Mouse (Mus musculus) heart, adult 2 months (tissue): Measurements from ENCODE around the gene Smo. TPM values are rescaled to one million over a fixed set of nuclear protein-coding genes. Genes with fewer than 3 reads are reported as not detected.

Experiments used
- DNase-seq, 2 experiments: peaks; one replicate each; pipeline ENCODE4 v3.0.0; 2021
- H3K27ac ChIP-seq: fragments of 200-600 bp; 2 replicates; pipeline ENCODE4 v1.8.1; 2022
- H3K27me3 ChIP-seq: fragments of 200-500 bp; 2 replicates; pipeline ENCODE4 v1.6.1; 2012; ENCODE audit warnings: mild to moderate bottlenecking, low read length, inconsistent platforms, mixed read lengths; ENCODE audit not compliant: control insufficient read depth, insufficient read depth
- H3K36me3 ChIP-seq: fragments of 200-500 bp; 2 replicates; pipeline ENCODE4 v1.6.1; 2012; ENCODE audit warnings: low read length, inconsistent platforms; ENCODE audit not compliant: control insufficient read depth, insufficient read depth
- H3K4me1 ChIP-seq: fragments of 200-500 bp; 2 replicates; pipeline ENCODE4 v1.6.1; 2011; ENCODE audit warnings: low read length; ENCODE audit not compliant: control insufficient read depth, insufficient read depth
- H3K4me3 ChIP-seq: fragments of 200-600 bp; 2 replicates; pipeline ENCODE4 v1.8.1; 2022
- H3K79me2 ChIP-seq: fragments of 200-500 bp; replicated peaks from 2 replicates; pipeline ENCODE4 v1.6.1; 2012; ENCODE audit warnings: mild to moderate bottlenecking, inconsistent platforms, low read length, moderate library complexity, mixed read lengths; ENCODE audit not compliant: control insufficient read depth, insufficient read depth
- H3K9ac ChIP-seq: fragments of 200-500 bp; 2 replicates; pipeline ENCODE4 v1.6.1; 2012; ENCODE audit warnings: low read depth, mild to moderate bottlenecking, control low read depth, inconsistent platforms, low read length, mixed read lengths
- CTCF ChIP-seq: fragments of 200-600 bp; IDR thresholded peaks from 2 replicates; pipeline ENCODE4 v1.8.1; 2022; ENCODE audit warnings: antibody characterized with exemption, mild to moderate bottlenecking, moderate library complexity
- EP300 ChIP-seq: fragments of 200-500 bp; IDR thresholded peaks from 2 replicates; pipeline ENCODE4 v1.6.1; 2011; ENCODE audit warnings: low read depth, low read length, control low read depth; ENCODE audit not compliant: insufficient read depth
- POLR2A ChIP-seq: fragments of 200-500 bp; IDR thresholded peaks from 2 replicates; pipeline ENCODE4 v1.6.1; 2011; ENCODE audit warnings: mild to moderate bottlenecking, low read depth, low read length, control low read depth; ENCODE audit not compliant: insufficient read depth
- WGBS: fragments of 180-500 bp; shearing (Covaris S2); methylation state at CpG from one replicate; pipeline ENCODE4 v1.1.7; 2018; 5-methylcytosine and 5-hydroxymethylcytosine counted together
- intact Hi-C: fragments of 180-260 bp; cut with DNase I; formaldehyde crosslinking; loops from one replicate; pipeline ENCODE4 v1.15.1; 2025
- polyA plus RNA-seq: library from polyadenylated mRNA; depleted of rRNA; stranded (reverse); fragments of >200 nt; gene quantifications from 2 replicates; pipeline ENCODE4 v1.2.3, GENCODE M21; 2012
- total RNA-seq, 2 experiments: library from RNA; stranded (reverse); gene quantifications; 2 replicates each; pipeline ENCODE4 v1.2.3; 2021

Gene Smo
- total and polyA plus RNA-seq, 3 experiments, result 8.3 to 12.7 (median 8.5) TPM

DNA sequence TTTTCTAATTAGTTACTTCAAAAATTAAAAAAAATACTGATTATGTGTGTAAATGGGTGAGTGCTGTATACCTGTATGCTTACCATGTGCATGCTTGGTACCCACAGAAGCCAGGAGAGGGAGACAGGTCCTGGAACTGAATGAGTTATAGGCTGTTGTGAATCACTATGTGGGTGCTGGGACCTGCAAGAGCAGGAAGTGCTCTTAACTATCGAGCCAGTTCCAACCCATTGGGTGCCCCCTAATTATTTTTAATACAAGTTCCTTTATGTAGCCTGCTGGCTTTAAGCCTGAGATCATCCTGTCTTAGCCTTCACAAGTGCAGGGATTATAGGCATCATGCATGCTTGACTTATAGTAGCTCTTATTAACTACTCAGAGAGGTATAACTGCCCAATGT is 38.9 kb downstream of the Smo start:
- TF ChIP-seq EP300 (no peak), POLR2A (no peak), CTCF (no peak)
- H3K27ac ChIP-seq, result no peak overlapping the region
- no peaks in the 10 kb centered on the region for H3K36me3 ChIP-seq
- H3K4me3 ChIP-seq, result no peak overlapping the region
- DNase-seq, result no peak
- no peak overlapping the region for H3K9ac ChIP-seq
- H3K79me2 ChIP-seq, result no peaks in the 10 kb centered on the region
- peaks cover 2% of the 10 kb centered on the region for H3K4me1 ChIP-seq
- intact Hi-C loops, result loop anchor here (5.0 kb wide), 1 partner anchor 38 kb away; no protein-coding TSS in a partner anchor
- 68% methylated on average over 1 of the region's 1 CpGs for WGBS
- H3K27me3 ChIP-seq, result no peaks in the 10 kb centered on the region

DNA sequence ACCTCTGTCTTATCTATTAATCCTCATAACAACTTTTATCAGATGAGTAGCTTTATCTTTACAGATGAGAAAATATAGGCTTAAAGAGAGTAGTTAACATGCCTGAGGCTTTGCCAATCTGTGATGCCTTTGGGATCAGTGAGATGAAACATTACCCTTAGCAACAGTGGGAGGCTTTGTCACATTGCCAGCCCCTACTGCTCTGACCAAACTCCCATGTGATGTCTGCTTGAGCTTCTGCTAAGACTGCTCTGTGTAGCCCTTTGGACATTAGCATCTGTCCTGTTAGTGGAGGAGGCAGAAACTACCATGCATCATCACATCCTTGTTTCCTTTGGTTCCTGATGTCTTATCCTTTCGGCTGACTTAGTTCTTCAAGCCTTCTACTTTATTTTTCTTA is 40.3 kb downstream of the Smo start:
- H3K27ac ChIP-seq, result no peak overlapping the region
- TF ChIP-seq CTCF, result no peak
- TF ChIP-seq EP300, result no peak
- no peak for TF ChIP-seq POLR2A
- H3K79me2 ChIP-seq, result no peaks in the 10 kb centered on the region
- no peak overlapping the region for H3K4me3 ChIP-seq
- intact Hi-C loops, result no loop called here
- no peaks in the 10 kb centered on the region for H3K4me1 ChIP-seq
- WGBS, result 95% methylated on average over 1 of the region's 1 CpGs
- H3K36me3 ChIP-seq, result no peaks in the 10 kb centered on the region
- no peaks in the 10 kb centered on the region for H3K27me3 ChIP-seq
- H3K9ac ChIP-seq, result no peak overlapping the region
- no peak for DNase-seq

DNA sequence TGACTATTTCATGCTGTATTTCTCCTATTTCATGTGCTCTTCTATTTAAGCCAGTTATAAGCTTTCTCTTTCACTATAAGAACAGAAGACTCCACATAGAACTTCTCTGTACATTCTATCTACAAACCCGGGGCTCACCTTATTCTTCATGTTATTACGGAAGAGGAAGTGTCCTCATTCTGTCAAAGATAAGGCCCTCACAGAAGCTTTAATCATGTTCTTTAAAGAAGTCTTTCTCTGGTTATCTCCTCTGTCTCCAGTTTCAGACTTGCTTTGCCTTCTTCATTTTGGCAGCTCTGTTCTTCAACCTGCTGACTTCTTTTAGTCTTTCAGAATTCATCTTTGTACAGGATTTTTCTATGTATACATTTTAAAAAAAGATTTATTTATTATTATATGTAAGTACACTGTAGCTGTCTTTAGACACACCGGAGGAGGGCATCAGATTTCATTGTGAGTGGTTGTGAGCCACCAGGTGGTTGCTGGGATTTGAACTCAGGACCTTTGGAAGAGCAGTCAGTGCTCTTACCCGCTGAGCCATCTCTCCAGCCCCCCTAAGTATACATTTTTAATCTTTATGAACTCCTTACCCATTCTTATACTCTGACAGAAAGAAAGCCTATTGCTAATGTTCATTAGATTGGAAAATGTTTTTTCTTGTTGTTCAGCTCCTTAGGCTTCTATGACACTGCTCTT is 41.4 kb downstream of the Smo start:
- intact Hi-C loops, result no loop called here
- H3K27me3 ChIP-seq, result no peaks in the 10 kb centered on the region
- no peaks in the 10 kb centered on the region for H3K4me1 ChIP-seq
- H3K27ac ChIP-seq, result no peak overlapping the region
- no peak for DNase-seq
- H3K36me3 ChIP-seq, result no peaks in the 10 kb centered on the region
- H3K79me2 ChIP-seq, result no peaks in the 10 kb centered on the region
- no peak overlapping the region for H3K4me3 ChIP-seq
- no peak overlapping the region for H3K9ac ChIP-seq
- TF ChIP-seq CTCF (no peak), POLR2A (no peak), EP300 (no peak)
- WGBS, result 67% methylated on average over 4 of the region's 4 CpGs

DNA sequence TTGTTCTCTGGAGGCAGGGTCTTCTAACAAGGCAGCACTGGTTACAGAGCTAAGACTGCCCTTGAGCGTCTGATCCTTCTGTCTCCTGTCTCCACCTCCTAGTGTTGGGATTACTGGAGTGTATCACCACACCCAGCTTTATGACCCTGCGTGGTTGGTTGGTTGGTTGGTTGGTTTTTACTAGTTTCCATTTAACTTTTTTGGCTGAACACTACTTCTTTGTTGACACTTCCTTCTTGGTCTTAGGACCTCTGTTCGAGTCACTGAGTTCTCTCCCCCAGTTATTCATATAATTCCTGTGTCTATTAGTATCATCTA is 41.9 kb downstream of the Smo start:
- intact Hi-C loops, result no loop called here
- Histone ChIP-seq H3K4me1 (no peaks in the 10 kb centered on the region), H3K36me3 (no peaks in the 10 kb centered on the region), H3K27me3 (no peaks in the 10 kb centered on the region), H3K9ac (no peak overlapping the region), H3K79me2 (no peaks in the 10 kb centered on the region), H3K27ac (no peak overlapping the region), H3K4me3 (no peak overlapping the region)
- no peak for DNase-seq
- 73% methylated on average over 3 of the region's 3 CpGs for WGBS
- TF ChIP-seq CTCF (no peak), EP300 (no peak), POLR2A (no peak)

DNA sequence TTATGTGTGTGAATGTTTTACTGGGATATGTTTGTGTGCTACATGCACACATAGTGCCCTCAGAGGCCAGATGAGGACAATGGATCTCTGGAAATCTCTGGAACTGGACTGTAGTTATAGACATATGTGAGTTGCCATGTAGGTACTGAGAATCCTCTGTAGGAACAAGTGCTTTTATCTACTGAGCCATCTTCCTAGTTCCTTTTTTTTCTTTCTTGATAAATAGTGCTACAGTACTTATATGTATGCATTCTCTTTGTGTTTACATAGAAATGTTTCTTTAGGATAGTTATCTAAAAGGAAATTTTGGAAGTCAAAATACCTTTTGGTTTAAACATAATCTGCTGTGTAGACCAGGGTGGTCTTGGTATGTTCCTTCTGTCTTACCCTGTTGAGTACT is 44.8 kb downstream of the Smo start:
- DNase-seq, result no peak
- Histone ChIP-seq H3K4me1 (no peaks in the 10 kb centered on the region), H3K27me3 (no peaks in the 10 kb centered on the region), H3K27ac (no peak overlapping the region), H3K36me3 (no peaks in the 10 kb centered on the region), H3K79me2 (no peaks in the 10 kb centered on the region), H3K4me3 (no peak overlapping the region), H3K9ac (no peak overlapping the region)
- TF ChIP-seq CTCF (no peak), POLR2A (no peak), EP300 (no peak)
- intact Hi-C loops, result no loop called here

DNA sequence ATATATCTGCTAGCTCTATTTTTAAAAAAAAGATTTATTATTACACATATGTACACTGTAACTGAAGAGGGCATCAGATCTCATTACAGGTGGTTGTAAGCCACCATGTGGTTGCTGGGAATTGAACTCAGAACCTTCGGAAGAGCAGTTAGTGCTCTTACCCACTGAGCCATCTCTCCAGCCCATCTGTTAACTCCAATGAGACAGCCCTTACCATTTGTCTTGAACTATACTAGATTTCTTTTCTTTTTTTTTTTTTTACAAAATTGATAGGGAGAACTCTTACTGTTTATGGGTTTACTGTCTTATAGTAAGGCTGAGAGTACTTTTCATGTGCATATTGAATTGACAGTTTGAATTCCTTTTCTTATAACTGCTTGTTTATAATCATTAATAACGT is 45.3 kb downstream of the Smo start:
- Histone ChIP-seq H3K4me3 (no peak overlapping the region), H3K4me1 (no peaks in the 10 kb centered on the region), H3K9ac (no peak overlapping the region), H3K27me3 (no peaks in the 10 kb centered on the region), H3K36me3 (no peaks in the 10 kb centered on the region), H3K79me2 (no peaks in the 10 kb centered on the region), H3K27ac (no peak overlapping the region)
- no peak for DNase-seq
- TF ChIP-seq POLR2A (no peak), EP300 (no peak), CTCF (no peak)
- intact Hi-C loops, result no loop called here
- 95% methylated on average over 2 of the region's 2 CpGs for WGBS

DNA sequence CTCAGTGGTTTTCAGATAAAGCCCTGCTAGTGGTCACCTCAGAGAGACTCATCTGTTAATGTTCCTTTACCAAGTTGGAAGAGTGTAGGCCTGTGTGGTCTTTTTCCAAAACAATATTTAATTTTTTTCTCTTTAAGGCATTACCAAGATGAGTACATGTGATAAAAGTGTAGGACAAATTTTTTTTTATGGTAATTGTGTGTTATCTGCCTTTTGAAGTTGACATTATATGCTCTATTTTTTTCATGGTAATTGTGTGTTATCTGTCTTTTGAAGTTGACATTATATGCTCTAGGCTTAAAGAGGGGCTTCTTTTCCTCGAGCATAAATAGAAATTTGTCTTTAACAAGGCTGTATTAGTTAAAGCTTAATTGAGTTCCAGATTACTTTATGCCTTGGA is 46.9 kb downstream of the Smo start:
- H3K9ac ChIP-seq, result no peak overlapping the region
- H3K27me3 ChIP-seq, result no peaks in the 10 kb centered on the region
- no peak for DNase-seq
- H3K4me1 ChIP-seq, result no peaks in the 10 kb centered on the region
- intact Hi-C loops, result no loop called here
- no peak overlapping the region for H3K27ac ChIP-seq
- 71% methylated on average over 1 of the region's 1 CpGs for WGBS
- H3K4me3 ChIP-seq, result no peak overlapping the region
- no peaks in the 10 kb centered on the region for H3K79me2 ChIP-seq
- TF ChIP-seq CTCF, result no peak
- H3K36me3 ChIP-seq, result no peaks in the 10 kb centered on the region
